Mouse (Mus musculus) naive thymus-derived CD4-positive, alpha-beta T cell, adult 5 months (primary cell): Measurements from ENCODE around the gene Gm10964. TPM values are rescaled to one million over a fixed set of nuclear protein-coding genes. Genes with fewer than 3 reads are reported as not detected.

Experiments
- polyA plus RNA-seq: library from polyadenylated mRNA; unstranded; fragments of 100-300 nt; shearing (Covaris generic); gene quantifications from one replicate; pipeline ENCODE4 v1.2.1, GENCODE M21; 2017

Gm10964 gene
- polyA plus RNA-seq = not detected

DNA sequence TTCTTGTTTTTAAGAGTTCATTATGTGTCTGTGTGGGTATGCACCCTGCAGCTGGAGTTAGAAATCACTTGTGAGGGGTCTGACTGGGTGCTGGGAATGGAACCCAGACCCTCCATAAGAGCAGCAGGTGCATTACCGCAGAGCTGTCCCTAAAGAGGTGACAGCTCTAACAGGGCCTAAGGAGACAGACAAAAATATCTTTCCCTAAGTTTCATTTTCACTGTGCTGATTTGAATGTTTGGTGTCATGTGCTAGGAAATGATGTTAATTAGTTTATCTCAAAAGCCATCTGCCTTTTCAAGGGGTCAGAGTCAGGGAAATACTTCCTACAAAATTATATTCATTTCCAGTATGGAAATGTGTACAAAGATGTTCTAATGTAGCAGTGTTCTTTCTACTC, at the start of gene Gm10964:
Gene Gm10964 (plus strand): TSS at position 38 of the 400 bp plus-strand sequence.

DNA sequence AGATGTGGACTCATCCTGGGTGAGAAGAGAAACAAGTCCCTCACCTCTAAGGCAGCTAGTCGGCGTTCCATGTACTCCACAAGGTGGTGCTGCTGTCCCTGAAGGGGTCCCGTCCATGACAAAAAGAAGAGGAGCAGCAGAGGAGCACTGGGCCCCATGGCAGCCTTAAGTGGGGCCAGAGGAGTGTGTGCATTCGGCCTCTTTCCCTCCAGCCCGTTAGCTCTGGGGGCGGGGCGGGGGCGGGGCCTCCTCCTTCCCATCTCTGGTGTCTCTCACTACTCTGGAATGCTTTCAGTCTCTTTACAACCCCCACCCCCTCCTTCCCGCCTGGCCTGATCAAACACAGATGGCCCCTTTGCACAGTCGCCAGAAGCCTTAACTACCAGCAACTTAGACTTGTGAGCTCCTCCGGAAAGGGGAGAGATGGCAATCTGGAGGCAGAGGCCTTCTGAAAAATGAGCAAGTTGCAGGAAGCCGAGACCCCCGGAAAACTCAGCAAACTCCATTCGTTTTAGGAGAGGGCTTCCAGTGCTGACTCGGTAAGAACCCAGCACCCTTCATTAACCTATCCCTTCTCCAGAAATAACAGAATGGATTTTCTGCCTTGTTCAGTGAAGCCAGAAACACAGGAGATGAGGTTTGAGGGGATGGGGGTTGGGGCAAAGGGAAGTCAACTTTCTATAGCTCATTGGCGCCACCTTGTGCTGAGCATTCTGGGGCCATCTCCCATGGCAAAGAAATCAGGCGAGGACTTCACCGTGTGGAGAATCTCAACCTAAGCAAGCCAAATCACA, 1.2 kb upstream of the Gm10964 start, which contains the start of gene Olfml3:
Gene Olfml3 (minus strand): TSS at position 224 of the 794 bp plus-strand sequence.

DNA sequence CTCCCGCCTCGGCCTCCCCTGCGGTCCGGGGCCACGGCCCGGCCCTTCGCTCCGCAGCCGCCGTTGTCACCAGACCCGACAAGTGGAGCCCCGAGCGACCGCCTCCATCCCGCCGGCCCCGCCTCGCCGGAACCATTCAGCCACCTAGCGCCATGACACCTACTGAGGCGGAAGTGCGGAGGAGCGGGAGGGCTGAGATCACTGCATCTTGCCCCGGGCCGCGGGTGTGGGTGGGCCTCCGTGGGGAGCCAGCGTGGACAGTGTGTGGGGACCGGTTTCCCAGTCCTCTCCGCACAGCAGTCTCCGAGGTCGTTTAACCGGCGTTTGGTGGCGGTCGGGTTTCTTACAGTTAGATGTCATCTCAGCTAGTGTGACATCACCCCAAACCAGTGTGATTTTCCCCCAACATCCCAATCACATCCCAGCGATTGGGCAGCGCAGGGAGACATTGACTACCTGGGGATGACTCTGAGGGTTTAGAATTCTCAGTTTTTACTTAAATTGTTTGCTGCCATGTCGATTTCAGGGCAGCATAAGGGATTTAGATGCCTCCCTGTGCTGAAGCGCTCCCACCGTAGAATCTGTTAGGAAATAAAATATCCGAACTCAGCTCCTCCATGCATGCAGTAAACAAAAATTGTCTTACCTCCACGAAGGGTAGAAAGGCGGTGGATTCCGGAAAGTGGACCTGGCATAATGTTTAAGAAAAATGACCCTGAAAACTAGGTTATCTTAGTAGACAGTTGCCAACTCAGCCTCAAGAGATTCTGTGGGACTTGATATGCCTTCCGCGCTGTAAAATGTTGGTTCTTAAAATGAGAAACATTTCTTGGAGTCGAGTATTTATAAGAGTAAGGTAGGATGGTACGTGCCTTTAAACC, 52.3 kb downstream of the Gm10964 start, which contains the start of gene Hipk1:
Gene Hipk1 (minus strand): TSS at position 334 of the 881 bp plus-strand sequence.

Other genes with a start within 250 kb of the Gm10964 start
- not detected for gene Syt6, start 164.1 kb upstream of the Gm10964 start, polyA plus RNA-seq
- gene Atg4a-ps, start 93.3 kb upstream of the Gm10964 start, polyA plus RNA-seq = 2.6 TPM
- gene Olfml3, start 1.4 kb upstream of the Gm10964 start, polyA plus RNA-seq = 0.11 TPM
- gene Hipk1, start 52.2 kb downstream of the Gm10964 start, polyA plus RNA-seq = 46.0 TPM
- 8.1 TPM for gene Dclre1b, start 70.1 kb downstream of the Gm10964 start, polyA plus RNA-seq
- gene Ap4b1, start 70.2 kb downstream of the Gm10964 start, polyA plus RNA-seq = 20.7 TPM
- not detected for gene Gm43064, start 70.2 kb downstream of the Gm10964 start, polyA plus RNA-seq
- 1.1 TPM for gene Bcl2l15, start 93.2 kb downstream of the Gm10964 start, polyA plus RNA-seq
- 425 TPM for gene Ptpn22, start 120.4 kb downstream of the Gm10964 start, polyA plus RNA-seq
- 49.1 TPM for gene Rsbn1, start 174.8 kb downstream of the Gm10964 start, polyA plus RNA-seq
- gene Phtf1, start 228.7 kb downstream of the Gm10964 start, polyA plus RNA-seq = 41.0 TPM